Mouse (Mus musculus): ENCODE data around the gene Acot8. TPM values are rescaled to one million over a fixed set of nuclear protein-coding genes. Genes with fewer than 3 reads are reported as not detected.

Gene Acot8
- polyA plus RNA-seq, 1 experiment from 2014 or later: 19.2 TPM

GRCm38 (mm10) chr2:164790451-164790850 is 14.2 kb downstream of the Acot8 start:
- no peak overlapping the region for H3K27ac ChIP-seq (ENCODE audit: low read depth)
- no peaks in the 10 kb centered on the region for H3K9me3 ChIP-seq (ENCODE audit: control insufficient read depth, low read length)
- no peak overlapping the region for H3K4me3 ChIP-seq (ENCODE audit: low read depth, low read length)
- H3K4me1 ChIP-seq (replicated peaks; ENCODE audit: control insufficient read depth, insufficient read depth, low read length): peaks cover 8% of the 10 kb centered on the region
- H3K27me3 ChIP-seq (replicated peaks; ENCODE audit: control insufficient read depth, insufficient read depth, low read length): no peaks in the 10 kb centered on the region
- 71% methylated on average over 4 of the region's 4 CpGs for WGBS
- H3K9ac ChIP-seq (ENCODE audit: low read length): no peak overlapping the region
- no peak overlapping the region for H3K4me2 ChIP-seq (ENCODE audit: low read length)
- peaks cover 57% of the 10 kb centered on the region for H3K36me3 ChIP-seq (ENCODE audit: control insufficient read depth, insufficient read depth, low read length)
- no peak for ATAC-seq (replicated peaks; ENCODE audit: low FRiP score, low TSS enrichment, low read depth)
- DNase-seq (ENCODE audit: low spot score): no peak

- Histone ChIP-seq H3K36me3 (ENCODE audit: control insufficient read depth, insufficient read depth, low read length) (peaks cover 41% of the 10 kb centered on the region), H3K4me1 (replicated peaks; ENCODE audit: control insufficient read depth, insufficient read depth, low read length) (peaks cover 13% of the 10 kb centered on the region), H3K4me3 (ENCODE audit: low read depth, low read length) (no peak overlapping the region), H3K9ac (ENCODE audit: low read length) (no peak overlapping the region), H3K27me3 (replicated peaks; ENCODE audit: control insufficient read depth, insufficient read depth, low read length) (no peaks in the 10 kb centered on the region), H3K27ac (ENCODE audit: low read depth) (no peak overlapping the region), H3K4me2 (ENCODE audit: low read length) (no peak overlapping the region), H3K9me3 (ENCODE audit: control insufficient read depth, low read length) (no peaks in the 10 kb centered on the region)
- ATAC-seq (replicated peaks; ENCODE audit: low FRiP score, low TSS enrichment, low read depth) (no peak), DNase-seq (ENCODE audit: low spot score) (no peak)
- WGBS: 51% methylated on average over 4 of the region's 4 CpGs
Measured at GRCm38 (mm10) chr2:164788411-164788810, 16.3 kb downstream of the Acot8 start.

DNA sequence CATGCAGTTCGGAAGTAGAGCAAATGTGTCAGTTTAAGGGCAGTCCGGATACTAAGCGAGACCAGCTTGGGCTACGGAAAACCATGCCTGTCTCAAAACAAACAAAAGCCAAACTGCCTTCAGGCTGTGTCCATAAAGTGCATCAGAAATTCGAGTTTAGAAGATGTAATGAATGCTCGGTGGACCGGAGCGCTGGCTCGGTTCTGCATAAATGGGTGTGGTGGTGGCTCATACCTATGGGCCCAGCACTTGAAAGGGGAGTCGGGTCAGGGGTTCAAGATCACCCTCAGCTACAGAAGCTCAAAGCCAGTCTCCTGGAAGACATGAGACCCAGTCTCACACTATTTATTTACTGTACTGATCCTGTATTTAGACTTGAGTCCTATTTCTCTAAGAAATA is 16.9 kb downstream of the Acot8 start:
- no peak overlapping the region for H3K4me2 ChIP-seq (ENCODE audit: low read length)
- WGBS: 85% methylated on average over 10 of the region's 10 CpGs
- ATAC-seq (replicated peaks; ENCODE audit: low FRiP score, low TSS enrichment, low read depth) (no peak), DNase-seq (ENCODE audit: low spot score) (no peak)
- H3K27me3 ChIP-seq (replicated peaks; ENCODE audit: control insufficient read depth, insufficient read depth, low read length): no peaks in the 10 kb centered on the region
- no peak overlapping the region for H3K4me3 ChIP-seq (ENCODE audit: low read depth, low read length)
- peaks cover 13% of the 10 kb centered on the region for H3K4me1 ChIP-seq (replicated peaks; ENCODE audit: control insufficient read depth, insufficient read depth, low read length)
- H3K36me3 ChIP-seq (ENCODE audit: control insufficient read depth, insufficient read depth, low read length): peaks cover 35% of the 10 kb centered on the region
- no peak overlapping the region for H3K9ac ChIP-seq (ENCODE audit: low read length)
- H3K27ac ChIP-seq (ENCODE audit: low read depth): no peak overlapping the region
- H3K9me3 ChIP-seq (ENCODE audit: control insufficient read depth, low read length): no peaks in the 10 kb centered on the region

DNA sequence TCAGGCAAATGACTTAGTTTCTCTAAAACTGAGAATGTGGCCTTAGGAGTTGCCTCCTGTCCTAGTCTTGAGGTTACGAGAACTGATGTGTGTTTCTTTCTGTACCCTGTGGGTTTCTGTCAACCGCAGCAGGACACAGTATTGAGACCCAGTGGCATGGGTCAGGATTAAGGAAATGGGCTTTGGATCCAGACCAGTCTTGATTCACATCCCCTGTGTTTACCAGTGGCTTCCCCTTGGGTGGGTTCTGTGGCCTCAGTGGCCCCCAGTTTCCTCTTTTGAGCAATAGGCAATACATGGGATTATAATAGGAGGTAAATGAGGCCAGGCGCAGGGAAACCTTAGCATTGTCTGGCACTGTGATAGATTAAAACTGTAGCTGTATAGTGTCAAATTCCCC is 17.6 kb downstream of the Acot8 start:
- no peak overlapping the region for H3K27ac ChIP-seq (ENCODE audit: low read depth)
- WGBS: 83% methylated on average over 3 of the region's 3 CpGs
- peak overlapping the region; percentile 81 for H3K4me2 ChIP-seq (ENCODE audit: low read length)

GRCm38 (mm10) chr2:164786388-164786885 is 18.2 kb downstream of the Acot8 start:
- Histone ChIP-seq H3K9me3 (ENCODE audit: control insufficient read depth, low read length) (no peaks in the 10 kb centered on the region), H3K27me3 (replicated peaks; ENCODE audit: control insufficient read depth, insufficient read depth, low read length) (no peaks in the 10 kb centered on the region), H3K4me1 (replicated peaks; ENCODE audit: control insufficient read depth, insufficient read depth, low read length) (peaks cover 13% of the 10 kb centered on the region), H3K9ac (ENCODE audit: low read length) (peak overlapping the region; percentile 69), H3K27ac (ENCODE audit: low read depth) (peak overlapping the region; percentile 87), H3K36me3 (ENCODE audit: control insufficient read depth, insufficient read depth, low read length) (peaks cover 22% of the 10 kb centered on the region), H3K4me3 (ENCODE audit: low read depth, low read length) (peak overlapping the region; percentile 70), H3K4me2 (ENCODE audit: low read length) (peak overlapping the region; percentile 81)
- WGBS: 5% methylated on average over 15 of the region's 15 CpGs
- no peak for DNase-seq (ENCODE audit: low spot score)
- ATAC-seq (replicated peaks; ENCODE audit: low FRiP score, low TSS enrichment, low read depth): peak; percentile 9

More for the DNA sequence above, 17.6 kb downstream of the Acot8 start:
- Histone ChIP-seq H3K4me3 (ENCODE audit: low read depth, low read length) (peak overlapping the region; percentile 70), H3K9me3 (ENCODE audit: control insufficient read depth, low read length) (no peaks in the 10 kb centered on the region), H3K4me1 (replicated peaks; ENCODE audit: control insufficient read depth, insufficient read depth, low read length) (peaks cover 13% of the 10 kb centered on the region), H3K27me3 (replicated peaks; ENCODE audit: control insufficient read depth, insufficient read depth, low read length) (no peaks in the 10 kb centered on the region), H3K36me3 (ENCODE audit: control insufficient read depth, insufficient read depth, low read length) (peaks cover 28% of the 10 kb centered on the region), H3K9ac (ENCODE audit: low read length) (no peak overlapping the region; the same call in 1 of the 2 replicates)
- DNase-seq (ENCODE audit: low spot score) (no peak), ATAC-seq (replicated peaks; ENCODE audit: low FRiP score, low TSS enrichment, low read depth) (no peak)

GRCm38 (mm10) chr2:164785481-164786387 is 18.9 kb downstream of the Acot8 start, which contains the start of gene Snx21:
TSS of gene Snx21 (plus strand) at chr2:164785823.
- H3K4me2 ChIP-seq (ENCODE audit: low read length): peak within 1 kb of the TSS; percentile 81
- peak within 1 kb of the TSS; percentile 70 for H3K4me3 ChIP-seq (ENCODE audit: low read depth, low read length)
- under 1% methylated on average over 81 of the region's 89 CpGs for WGBS
- H3K27ac ChIP-seq (ENCODE audit: low read depth): peak within 1 kb of the TSS; percentile 87
- peak; percentile 94 for DNase-seq (ENCODE audit: low spot score)
- H3K27me3 ChIP-seq (replicated peaks; ENCODE audit: control insufficient read depth, insufficient read depth, low read length): no peaks in the 10 kb centered on the region
- peaks cover 15% of the 10 kb centered on the region for H3K36me3 ChIP-seq (ENCODE audit: control insufficient read depth, insufficient read depth, low read length)
- peak; percentile 91 for ATAC-seq (replicated peaks; ENCODE audit: low FRiP score, low TSS enrichment, low read depth)
- H3K9me3 ChIP-seq (ENCODE audit: control insufficient read depth, low read length): no peaks in the 10 kb centered on the region
- peaks cover 13% of the 10 kb centered on the region for H3K4me1 ChIP-seq (replicated peaks; ENCODE audit: control insufficient read depth, insufficient read depth, low read length)
- H3K9ac ChIP-seq (ENCODE audit: low read length): peak within 1 kb of the TSS; percentile 69

DNA sequence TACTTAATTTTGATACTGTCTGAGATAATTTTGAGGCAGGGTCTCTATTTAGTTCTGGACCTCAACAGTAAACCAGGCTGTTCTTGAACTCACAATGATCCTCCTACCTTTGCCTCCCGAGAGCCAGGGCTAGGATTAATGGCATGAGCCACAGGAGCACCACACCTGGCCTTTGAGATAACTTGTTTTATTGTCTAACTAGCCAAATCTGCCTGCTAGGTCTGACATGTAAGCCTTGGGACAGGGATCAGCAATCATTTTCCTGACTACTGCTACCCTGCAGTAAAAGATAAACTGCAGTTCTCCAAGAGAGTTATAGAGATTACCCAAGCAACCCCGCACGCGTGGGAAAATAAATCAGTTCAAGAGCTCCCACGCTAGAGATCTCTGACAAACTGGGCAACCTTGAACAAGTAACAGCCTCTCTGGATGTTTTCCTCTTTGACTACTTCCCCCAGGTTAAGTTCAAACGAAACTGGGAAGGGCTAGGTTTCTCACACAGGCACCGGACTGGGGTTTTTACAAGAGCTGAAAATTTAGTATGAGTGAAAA is 19.7 kb downstream of the Acot8 start:
- Histone ChIP-seq H3K9ac (ENCODE audit: low read length) (peak overlapping the region; percentile 69), H3K4me1 (replicated peaks; ENCODE audit: control insufficient read depth, insufficient read depth, low read length) (peaks cover 13% of the 10 kb centered on the region), H3K27me3 (replicated peaks; ENCODE audit: control insufficient read depth, insufficient read depth, low read length) (no peaks in the 10 kb centered on the region), H3K4me2 (ENCODE audit: low read length) (peak overlapping the region; percentile 81), H3K36me3 (ENCODE audit: control insufficient read depth, insufficient read depth, low read length) (peaks cover 8% of the 10 kb centered on the region), H3K27ac (ENCODE audit: low read depth) (peak overlapping the region; percentile 87), H3K4me3 (ENCODE audit: low read depth, low read length) (peak overlapping the region; percentile 70), H3K9me3 (ENCODE audit: control insufficient read depth, low read length) (no peaks in the 10 kb centered on the region)
- DNase-seq (ENCODE audit: low spot score) (no peak), ATAC-seq (replicated peaks; ENCODE audit: low FRiP score, low TSS enrichment, low read depth) (no peak)
- WGBS: 4% methylated on average over 7 of the region's 7 CpGs

GRCm38 (mm10) chr2:164783926-164784581 is 20.6 kb downstream of the Acot8 start:
- no peaks in the 10 kb centered on the region for H3K9me3 ChIP-seq (ENCODE audit: control insufficient read depth, low read length)
- no peak overlapping the region for H3K27ac ChIP-seq (ENCODE audit: low read depth)
- 73% methylated on average over 7 of the region's 7 CpGs for WGBS
- H3K4me3 ChIP-seq (ENCODE audit: low read depth, low read length): no peak overlapping the region
- no peaks in the 10 kb centered on the region for H3K27me3 ChIP-seq (replicated peaks; ENCODE audit: control insufficient read depth, insufficient read depth, low read length)
- ATAC-seq (replicated peaks; ENCODE audit: low FRiP score, low TSS enrichment, low read depth) (no peak), DNase-seq (ENCODE audit: low spot score) (no peak)
- H3K9ac ChIP-seq (ENCODE audit: low read length): no peak overlapping the region
- peaks cover 3% of the 10 kb centered on the region; the same call in 1 of the 2 replicates for H3K36me3 ChIP-seq (ENCODE audit: control insufficient read depth, insufficient read depth, low read length)
- no peak overlapping the region for H3K4me2 ChIP-seq (ENCODE audit: low read length)
- peaks cover 13% of the 10 kb centered on the region for H3K4me1 ChIP-seq (replicated peaks; ENCODE audit: control insufficient read depth, insufficient read depth, low read length)
